Mouse (Mus musculus) midbrain, embryonic 11.5 days (tissue): ENCODE data around the gene Rnaseh2c. TPM values are rescaled to one million over a fixed set of nuclear protein-coding genes. Genes with fewer than 3 reads are reported as not detected.

Source experiments
- ATAC-seq: fragments of 200-750 bp; cut with Nextera tagmentation; 2 replicates; pipeline ENCODE4 v1.8.0; 2017; ENCODE audit warnings: moderate TSS enrichment, moderate library complexity; ENCODE audit not compliant: low FRiP score
- DNase-seq: peaks from one replicate; pipeline ENCODE4 v3.0.0; 2015; ENCODE audit warnings: low spot score; ENCODE audit errors: missing footprints
- H3K27ac ChIP-seq: fragments of 300-500 bp; sonication (generic); 2 replicates; pipeline ENCODE4 v1.5.1; 2014; ENCODE audit warnings: low read depth, low read length
- H3K27me3 ChIP-seq: fragments of 300-500 bp; sonication (generic); 2 replicates; pipeline ENCODE4 v1.6.1; 2014; ENCODE audit warnings: mild to moderate bottlenecking, low read length, moderate library complexity, mixed read lengths; ENCODE audit not compliant: control insufficient read depth, insufficient read depth
- H3K36me3 ChIP-seq: fragments of 300-500 bp; sonication (generic); 2 replicates; pipeline ENCODE4 v1.6.1; 2014; ENCODE audit warnings: mild to moderate bottlenecking, low read length, moderate library complexity, mixed read lengths; ENCODE audit not compliant: control insufficient read depth, insufficient read depth
- H3K4me1 ChIP-seq: fragments of 300-500 bp; sonication (generic); 2 replicates; pipeline ENCODE4 v1.6.1; 2014; ENCODE audit warnings: low read length; ENCODE audit not compliant: control insufficient read depth, insufficient read depth
- H3K4me2 ChIP-seq: fragments of 300-500 bp; sonication (generic); 2 replicates; pipeline ENCODE4 v1.6.1; 2014; ENCODE audit warnings: mild to moderate bottlenecking, moderate library complexity
- H3K4me3 ChIP-seq: fragments of 300-500 bp; sonication (generic); 2 replicates; pipeline ENCODE4 v1.5.1; 2014; ENCODE audit warnings: low read depth, low read length
- H3K9ac ChIP-seq: fragments of 300-500 bp; sonication (generic); 2 replicates; pipeline ENCODE4 v1.6.1; 2014; ENCODE audit warnings: low read length
- H3K9me3 ChIP-seq: fragments of 300-500 bp; sonication (generic); 2 replicates; pipeline ENCODE4 v1.6.1; 2016; ENCODE audit warnings: low read length; ENCODE audit not compliant: control insufficient read depth
- WGBS: fragments of 180-500 bp; shearing (Covaris S2); extraction: QIAGEN DNeasy Blood & Tissue Kit; methylation state at CpG from one replicate; pipeline ENCODE4 v1.1.7; 2014; 5-methylcytosine and 5-hydroxymethylcytosine counted together
- polyA plus RNA-seq: library from polyadenylated mRNA; unstranded; fragments of >200 nt; fragmentation: Nextera tagmentation; extraction: Ambion mirVana; gene quantifications from 2 replicates; pipeline ENCODE4 v1.2.1, GENCODE M21; 2014

Rnaseh2c gene
- 157 and 173 TPM in 2 replicates for polyA plus RNA-seq

- peaks cover 9% of the 10 kb centered on the region for H3K4me1 ChIP-seq
- no peaks in the 10 kb centered on the region for H3K27me3 ChIP-seq
- peak; percentile 89 for ATAC-seq
- H3K9me3 ChIP-seq, result no peaks in the 10 kb centered on the region
- H3K4me3 ChIP-seq, result peak within 1 kb of the TSS; percentile 95
- H3K36me3 ChIP-seq, result peaks cover 37% of the 10 kb centered on the region
- DNase-seq, result peak; percentile 96
- H3K9ac ChIP-seq, result peak within 1 kb of the TSS; percentile 95
- WGBS, result under 1% methylated on average over 64 of the region's 64 CpGs
- H3K4me2 ChIP-seq, result peak within 1 kb of the TSS; percentile 94
- H3K27ac ChIP-seq, result peak within 1 kb of the TSS; percentile 71
Observed at GRCm38 (mm10) chr19:5601752-5602541, at the start of gene Rnaseh2c. TSS of gene Rnaseh2c (plus strand) at chr19:5601873.

- no peak overlapping the region for H3K4me3 ChIP-seq
- H3K9ac ChIP-seq, result no peak overlapping the region
- no peaks in the 10 kb centered on the region for H3K36me3 ChIP-seq
- WGBS, result 59% methylated on average over 8 of the region's 8 CpGs
- no peaks in the 10 kb centered on the region for H3K9me3 ChIP-seq
- DNase-seq (no peak), ATAC-seq (no peak)
- no peak overlapping the region for H3K27ac ChIP-seq
- H3K27me3 ChIP-seq, result peaks cover 11% of the 10 kb centered on the region
- no peak overlapping the region for H3K4me2 ChIP-seq
- no peaks in the 10 kb centered on the region for H3K4me1 ChIP-seq
Observed at GRCm38 (mm10) chr19:5553802-5554201, 47.9 kb upstream of the Rnaseh2c start.

GRCm38 (mm10) chr19:5554212-5554611, 47.5 kb upstream of the Rnaseh2c start:
- H3K27me3 ChIP-seq, result peaks cover 16% of the 10 kb centered on the region
- H3K4me1 ChIP-seq, result no peaks in the 10 kb centered on the region
- no peak overlapping the region for H3K27ac ChIP-seq
- H3K9me3 ChIP-seq, result no peaks in the 10 kb centered on the region
- DNase-seq (no peak), ATAC-seq (no peak)
- WGBS, result 74% methylated on average over 14 of the region's 14 CpGs
- H3K4me3 ChIP-seq, result no peak overlapping the region
- no peaks in the 10 kb centered on the region for H3K36me3 ChIP-seq
- no peak overlapping the region for H3K9ac ChIP-seq
- no peak overlapping the region for H3K4me2 ChIP-seq

GRCm38 (mm10) chr19:5558169-5558568, 43.5 kb upstream of the Rnaseh2c start:
- Histone ChIP-seq H3K9me3 (no peaks in the 10 kb centered on the region), H3K36me3 (no peaks in the 10 kb centered on the region), H3K4me2 (no peak overlapping the region), H3K27ac (no peak overlapping the region), H3K9ac (no peak overlapping the region), H3K4me1 (peaks cover 11% of the 10 kb centered on the region), H3K27me3 (peaks cover 54% of the 10 kb centered on the region), H3K4me3 (no peak overlapping the region)
- 46% methylated on average over 7 of the region's 7 CpGs for WGBS
- ATAC-seq (no peak), DNase-seq (no peak)

GRCm38 (mm10) chr19:5558770-5559169, 42.9 kb upstream of the Rnaseh2c start:
- no peaks in the 10 kb centered on the region for H3K36me3 ChIP-seq
- peaks cover 56% of the 10 kb centered on the region for H3K27me3 ChIP-seq
- DNase-seq (peak; percentile 83), ATAC-seq (no peak)
- no peak overlapping the region for H3K4me2 ChIP-seq
- H3K9ac ChIP-seq, result no peak overlapping the region
- 61% methylated on average over 8 of the region's 8 CpGs for WGBS
- peaks cover 11% of the 10 kb centered on the region for H3K4me1 ChIP-seq
- H3K4me3 ChIP-seq, result no peak overlapping the region
- H3K9me3 ChIP-seq, result no peaks in the 10 kb centered on the region
- H3K27ac ChIP-seq, result no peak overlapping the region

GRCm38 (mm10) chr19:5559229-5559628, 42.4 kb upstream of the Rnaseh2c start:
- 18% methylated on average over 8 of the region's 8 CpGs for whole genome bisulfite sequencing
- H3K27me3 ChIP-seq, result peaks cover 57% of the 10 kb centered on the region
- DNase-seq (no peak), ATAC-seq (no peak)
- no peak overlapping the region for H3K27ac ChIP-seq
- peaks cover 11% of the 10 kb centered on the region for H3K4me1 ChIP-seq
- H3K9ac ChIP-seq, result no peak overlapping the region
- H3K36me3 ChIP-seq, result no peaks in the 10 kb centered on the region
- no peak overlapping the region for H3K4me2 ChIP-seq
- H3K9me3 ChIP-seq, result no peaks in the 10 kb centered on the region
- H3K4me3 ChIP-seq, result no peak overlapping the region

GRCm38 (mm10) chr19:5559631-5560456, 41.8 kb upstream of the Rnaseh2c start:
- H3K4me1 ChIP-seq, result peaks cover 11% of the 10 kb centered on the region
- ATAC-seq (no peak), DNase-seq (peak; percentile 94)
- under 1% methylated on average over 69 of the region's 69 CpGs for WGBS
- H3K27me3 ChIP-seq, result peaks cover 57% of the 10 kb centered on the region
- no peaks in the 10 kb centered on the region for H3K36me3 ChIP-seq
- H3K4me3 ChIP-seq, result peak overlapping the region; percentile 23
- peak overlapping the region; percentile 27; the same call in 1 of the 2 replicates for H3K9ac ChIP-seq
- H3K4me2 ChIP-seq, result peak overlapping the region; percentile 44
- H3K27ac ChIP-seq, result no peak overlapping the region
- H3K9me3 ChIP-seq, result no peaks in the 10 kb centered on the region

GRCm38 (mm10) chr19:5560457-5561041, 41.1 kb upstream of the Rnaseh2c start, which contains the start of gene Ovol1:
TSS of gene Ovol1 (minus strand) at chr19:5560646.
- DNase-seq, result peak; percentile 90
- Histone ChIP-seq H3K4me3 (peak within 1 kb of the TSS; percentile 23), H3K9ac (peak within 1 kb of the TSS; percentile 27; the same call in 1 of the 2 replicates)

More at GRCm38 (mm10) chr19:5560457-5561041, 41.1 kb upstream of the Rnaseh2c start, which contains the start of gene Ovol1:
- Histone ChIP-seq H3K4me2 (peak within 1 kb of the TSS; percentile 44), H3K4me1 (peaks cover 11% of the 10 kb centered on the region), H3K27me3 (peaks cover 57% of the 10 kb centered on the region), H3K36me3 (no peaks in the 10 kb centered on the region), H3K27ac (no peak within 1 kb of the TSS), H3K9me3 (no peaks in the 10 kb centered on the region)
- no peak for ATAC-seq
- 1% methylated on average over 51 of the region's 57 CpGs for WGBS
